Mouse (Mus musculus) intestine, embryonic 15.5 days (tissue): ENCODE measurements at regions not wholly inside any gene's neighbourhood (a gene's known extent, or its start where the extent isn't known, plus 50 kb on each side); places are given as distances from the start of the nearest gene placed in this dataset.

ENCODE experiments used
- ATAC-seq: fragments of 200-750 bp; cut with Nextera tagmentation; 2 replicates; pipeline ENCODE4 v1.8.0; 2017; ENCODE audit warnings: moderate TSS enrichment, moderate library complexity
- H3K27ac ChIP-seq: fragments of 300-500 bp; sonication (generic); 2 replicates; pipeline ENCODE4 v1.5.1; 2015; ENCODE audit warnings: mild to moderate bottlenecking, inconsistent platforms
- H3K27me3 ChIP-seq: fragments of 300-500 bp; sonication (generic); replicated peaks from 2 replicates; pipeline ENCODE4 v1.6.1; 2015; ENCODE audit warnings: inconsistent platforms
- H3K36me3 ChIP-seq: fragments of 300-500 bp; sonication (generic); 2 replicates; pipeline ENCODE4 v1.6.1; 2015; ENCODE audit warnings: inconsistent platforms
- H3K4me1 ChIP-seq: fragments of 300-500 bp; sonication (generic); replicated peaks from 2 replicates; pipeline ENCODE4 v1.6.1; 2015; ENCODE audit warnings: inconsistent platforms
- H3K4me2 ChIP-seq: fragments of 300-500 bp; sonication (generic); replicated peaks from 2 replicates; pipeline ENCODE4 v1.6.1; 2015; ENCODE audit warnings: mild to moderate bottlenecking, inconsistent platforms
- H3K4me3 ChIP-seq: fragments of 300-500 bp; sonication (generic); replicated peaks from 2 replicates; pipeline ENCODE4 v1.5.1; 2015; ENCODE audit warnings: inconsistent platforms
- H3K9ac ChIP-seq: fragments of 300-500 bp; sonication (generic); 2 replicates; pipeline ENCODE4 v1.6.1; 2015; ENCODE audit warnings: inconsistent platforms
- H3K9me3 ChIP-seq: fragments of 300-500 bp; sonication (generic); 2 replicates; pipeline ENCODE4 v1.6.1; 2016; ENCODE audit warnings: inconsistent platforms
- WGBS: fragments of 180-500 bp; shearing (Covaris S2); methylation state at CpG from one replicate; pipeline ENCODE4 v1.1.7; 2015; 5-methylcytosine and 5-hydroxymethylcytosine counted together

GRCm38 (mm10) chr10:7293203-7293602, 81.2 kb upstream of the Cnksr3 start:
- no peaks in the 10 kb centered on the region for H3K27me3 ChIP-seq
- H3K27ac ChIP-seq: no peak overlapping the region
- H3K4me2 ChIP-seq: no peak overlapping the region
- no peaks in the 10 kb centered on the region for H3K9me3 ChIP-seq
- H3K36me3 ChIP-seq: no peaks in the 10 kb centered on the region
- no peaks in the 10 kb centered on the region; the same call in 1 of the 2 replicates for H3K4me1 ChIP-seq
- 67% methylated on average over 5 of the region's 5 CpGs for WGBS
- H3K9ac ChIP-seq: no peak overlapping the region
- ATAC-seq: no peak
- no peak overlapping the region for H3K4me3 ChIP-seq

GRCm38 (mm10) chr10:7289773-7290411, 77.9 kb upstream of the Cnksr3 start:
- Histone ChIP-seq H3K27ac (no peak overlapping the region), H3K27me3 (no peaks in the 10 kb centered on the region), H3K4me2 (no peak overlapping the region), H3K9me3 (no peaks in the 10 kb centered on the region), H3K4me1 (no peaks in the 10 kb centered on the region; the same call in 1 of the 2 replicates), H3K4me3 (no peak overlapping the region), H3K36me3 (no peaks in the 10 kb centered on the region), H3K9ac (no peak overlapping the region)
- peak; percentile 66 for ATAC-seq
- 58% methylated on average over 10 of the region's 10 CpGs for WGBS

- Histone ChIP-seq H3K27me3 (no peaks in the 10 kb centered on the region), H3K9me3 (no peaks in the 10 kb centered on the region), H3K4me2 (no peak overlapping the region), H3K4me1 (no peaks in the 10 kb centered on the region; the same call in 1 of the 2 replicates), H3K9ac (no peak overlapping the region), H3K27ac (no peak overlapping the region), H3K4me3 (no peak overlapping the region), H3K36me3 (no peaks in the 10 kb centered on the region)
- ATAC-seq: no peak
- WGBS: 74% methylated on average over 7 of the region's 7 CpGs
Measured at GRCm38 (mm10) chr10:7285112-7285905, 73.3 kb upstream of the Cnksr3 start.

GRCm38 (mm10) chr10:7280429-7280828, 68.4 kb upstream of the Cnksr3 start:
- Histone ChIP-seq H3K4me2 (no peak overlapping the region), H3K36me3 (no peaks in the 10 kb centered on the region), H3K27ac (no peak overlapping the region), H3K9ac (no peak overlapping the region), H3K4me1 (no peaks in the 10 kb centered on the region), H3K9me3 (no peaks in the 10 kb centered on the region), H3K4me3 (no peak overlapping the region), H3K27me3 (no peaks in the 10 kb centered on the region)
- no peak for ATAC-seq
- 85% methylated on average over 2 of the region's 2 CpGs for WGBS

GRCm38 (mm10) chr10:7278820-7279219, 66.8 kb upstream of the Cnksr3 start:
- Histone ChIP-seq H3K27ac (peak overlapping the region; percentile 48; the same call in 1 of the 2 replicates), H3K27me3 (no peaks in the 10 kb centered on the region), H3K9ac (no peak overlapping the region), H3K4me1 (no peaks in the 10 kb centered on the region), H3K4me2 (no peak overlapping the region), H3K36me3 (no peaks in the 10 kb centered on the region), H3K9me3 (no peaks in the 10 kb centered on the region), H3K4me3 (no peak overlapping the region)
- 38% methylated on average over 5 of the region's 5 CpGs for WGBS
- ATAC-seq: no peak

- ATAC-seq: no peak
- H3K9me3 ChIP-seq: no peaks in the 10 kb centered on the region
- H3K36me3 ChIP-seq: no peaks in the 10 kb centered on the region
- H3K9ac ChIP-seq: no peak overlapping the region
- H3K4me2 ChIP-seq: no peak overlapping the region
- no peaks in the 10 kb centered on the region for H3K4me1 ChIP-seq
- H3K27me3 ChIP-seq: no peaks in the 10 kb centered on the region
- H3K27ac ChIP-seq: no peak overlapping the region
- no peak overlapping the region for H3K4me3 ChIP-seq
- 65% methylated on average over 6 of the region's 6 CpGs for WGBS
Measured at GRCm38 (mm10) chr10:7275357-7275756, 63.3 kb upstream of the Cnksr3 start.

- H3K4me3 ChIP-seq: no peak overlapping the region
- H3K36me3 ChIP-seq: no peaks in the 10 kb centered on the region
- whole genome bisulfite sequencing: 43% methylated on average over 7 of the region's 7 CpGs
- no peak overlapping the region for H3K9ac ChIP-seq
- H3K27ac ChIP-seq: no peak overlapping the region
- H3K27me3 ChIP-seq: no peaks in the 10 kb centered on the region
- no peaks in the 10 kb centered on the region for H3K9me3 ChIP-seq
- no peak overlapping the region for H3K4me2 ChIP-seq
- no peak; the same call in 1 of the 2 replicates for ATAC-seq
- no peaks in the 10 kb centered on the region for H3K4me1 ChIP-seq
Measured at GRCm38 (mm10) chr10:7274422-7274821, 62.4 kb upstream of the Cnksr3 start.

- Histone ChIP-seq H3K4me1 (no peaks in the 10 kb centered on the region), H3K27ac (no peak overlapping the region), H3K36me3 (no peaks in the 10 kb centered on the region), H3K4me3 (no peak overlapping the region), H3K9me3 (no peaks in the 10 kb centered on the region), H3K4me2 (no peak overlapping the region), H3K27me3 (no peaks in the 10 kb centered on the region), H3K9ac (no peak overlapping the region)
- ATAC-seq: no peak
- WGBS: 64% methylated on average over 5 of the region's 5 CpGs
Measured at GRCm38 (mm10) chr10:7271156-7271555, 59.1 kb upstream of the Cnksr3 start.

GRCm38 (mm10) chr10:7268386-7269033, 56.5 kb upstream of the Cnksr3 start:
- Histone ChIP-seq H3K4me1 (no peaks in the 10 kb centered on the region), H3K27ac (no peak overlapping the region), H3K27me3 (no peaks in the 10 kb centered on the region), H3K9me3 (no peaks in the 10 kb centered on the region), H3K4me2 (no peak overlapping the region), H3K4me3 (no peak overlapping the region), H3K9ac (no peak overlapping the region), H3K36me3 (no peaks in the 10 kb centered on the region)
- no peak for ATAC-seq
- 76% methylated on average over 9 of the region's 9 CpGs for WGBS

GRCm38 (mm10) chr10:7267903-7268302, 55.9 kb upstream of the Cnksr3 start:
- no peak for ATAC-seq
- Histone ChIP-seq H3K4me1 (no peaks in the 10 kb centered on the region), H3K27me3 (no peaks in the 10 kb centered on the region), H3K27ac (no peak overlapping the region), H3K9ac (no peak overlapping the region), H3K36me3 (no peaks in the 10 kb centered on the region), H3K9me3 (no peaks in the 10 kb centered on the region), H3K4me2 (no peak overlapping the region), H3K4me3 (no peak overlapping the region)
- WGBS: 92% methylated on average over 4 of the region's 4 CpGs

GRCm38 (mm10) chr10:7267106-7267505, 55.1 kb upstream of the Cnksr3 start:
- Histone ChIP-seq H3K9me3 (no peaks in the 10 kb centered on the region), H3K27me3 (no peaks in the 10 kb centered on the region), H3K4me1 (no peaks in the 10 kb centered on the region), H3K4me3 (no peak overlapping the region), H3K36me3 (no peaks in the 10 kb centered on the region), H3K4me2 (no peak overlapping the region), H3K27ac (no peak overlapping the region), H3K9ac (no peak overlapping the region)
- 67% methylated on average over 4 of the region's 4 CpGs for WGBS
- no peak for ATAC-seq

GRCm38 (mm10) chr10:7265412-7265811, 53.4 kb upstream of the Cnksr3 start:
- 42% methylated on average over 9 of the region's 9 CpGs for WGBS
- no peaks in the 10 kb centered on the region for H3K9me3 ChIP-seq

More at GRCm38 (mm10) chr10:7265412-7265811, 53.4 kb upstream of the Cnksr3 start:
- no peak overlapping the region for H3K27ac ChIP-seq
- no peaks in the 10 kb centered on the region for H3K4me1 ChIP-seq
- no peak overlapping the region for H3K9ac ChIP-seq
- no peaks in the 10 kb centered on the region for H3K36me3 ChIP-seq
- no peak overlapping the region for H3K4me2 ChIP-seq
- H3K4me3 ChIP-seq: no peak overlapping the region
- H3K27me3 ChIP-seq: no peaks in the 10 kb centered on the region
- no peak for ATAC-seq
